Mouse (Mus musculus) embryonic fibroblast, embryonic 13.5 days (primary cell): ENCODE measurements around the gene AI413582.

Source experiments
- CTCF ChIP-seq: IDR thresholded peaks from 2 replicates; pipeline ENCODE4 v1.5.1; 2011; ENCODE audit warnings: mild to moderate bottlenecking, control low read depth, low read length, moderate library complexity, borderline replicate concordance; ENCODE audit not compliant: insufficient read depth
- POLR2A ChIP-seq: IDR thresholded peaks from 2 replicates; pipeline ENCODE4 v1.6.1; 2011; ENCODE audit warnings: low read depth, mild to moderate bottlenecking, control low read depth, low read length, moderate library complexity

DNA sequence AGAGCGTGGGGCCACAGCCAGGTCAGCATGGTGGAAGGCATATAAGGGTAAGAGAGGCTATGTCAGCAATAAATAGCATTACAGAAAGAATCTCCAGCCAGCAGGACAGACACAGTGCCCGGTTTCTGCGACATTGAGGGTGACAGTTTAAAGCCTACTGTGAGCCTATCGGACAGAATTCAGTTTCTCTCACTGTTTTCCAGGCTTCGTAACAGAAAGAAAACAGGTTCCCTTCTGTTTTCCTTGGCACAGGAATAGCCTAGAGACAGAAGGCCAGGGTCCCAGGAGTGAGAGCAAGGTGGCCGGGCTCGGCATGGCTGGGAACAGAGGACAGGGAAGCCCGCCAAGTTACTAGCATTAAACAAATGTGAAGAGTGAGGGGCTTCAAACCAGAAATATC is 14.3 kb upstream of the AI413582 start:
- no peak for TF ChIP-seq CTCF
- TF ChIP-seq POLR2A: no peak
